Mouse (Mus musculus) left cerebral cortex, postnatal 4 days (tissue): ENCODE data around the gene Ppp4r3a. TPM values are rescaled to one million over a fixed set of nuclear protein-coding genes. Genes with fewer than 3 reads are reported as not detected.
"Not testable (repeated sequence)": the region's sequence is repeated elsewhere in the genome, so short reads cannot be mapped to it uniquely, and the experiment has no call there.

Source experiments
- DNase-seq: peaks from one replicate; pipeline ENCODE4 v3.0.0-alpha.2; 2022
- intact Hi-C: fragments of 180-260 bp; cut with DNase I; formaldehyde crosslinking; loops from one replicate; pipeline ENCODE4 v1.15.1; 2025
- total RNA-seq, 2 experiments: library from RNA; stranded (reverse); gene quantifications; 2 replicates each; pipeline ENCODE4 v1.2.3; 2021

The Ppp4r3a gene
- 10 to 100 TPM; 49.9 to 56.2 TPM for total RNA-seq

- intact Hi-C loops: no loop called here
Measured at GRCm38 (mm10) chr12:101083076-101083838, at the start of gene Ppp4r3a. TSS of gene Ppp4r3a (minus strand) at chr12:101083702.

GRCm38 (mm10) chr12:101123013-101123412, 39.5 kb upstream of the Ppp4r3a start:
- DNase-seq: no peak

More at GRCm38 (mm10) chr12:101083076-101083838, at the start of gene Ppp4r3a:
- DNase-seq: peak; percentile 97

GRCm38 (mm10) chr12:101122066-101122465, 38.6 kb upstream of the Ppp4r3a start:
- DNase-seq: not testable (repeated sequence)
- intact Hi-C loops: loop anchor here (5.0 kb wide), 2 partner anchors 485 to 755 kb away; no protein-coding TSS in a partner anchor

More at GRCm38 (mm10) chr12:101123013-101123412, 39.5 kb upstream of the Ppp4r3a start:
- intact Hi-C loops: loop anchor here (5.0 kb wide), 2 partner anchors 484 to 754 kb away; no protein-coding TSS in a partner anchor

- intact Hi-C loops, DNase-seq: not testable (repeated sequence)
Measured at GRCm38 (mm10) chr12:101109794-101110585, 26.5 kb upstream of the Ppp4r3a start.

- intact Hi-C loops: no loop called here
- DNase-seq: no peak
Measured at GRCm38 (mm10) chr12:101107722-101108121, 24.2 kb upstream of the Ppp4r3a start.

- no peak for DNase-seq
- intact Hi-C loops: no loop called here
Measured at GRCm38 (mm10) chr12:101105571-101105970, 22.1 kb upstream of the Ppp4r3a start.

- peak; percentile 39 for DNase-seq
- intact Hi-C loops: no loop called here
Measured at GRCm38 (mm10) chr12:101102648-101103047, 19.1 kb upstream of the Ppp4r3a start.

GRCm38 (mm10) chr12:101093678-101094077, 10.2 kb upstream of the Ppp4r3a start:
- intact Hi-C loops, DNase-seq: not testable (repeated sequence)

- no peak for DNase-seq
- intact Hi-C loops: no loop called here
Measured at GRCm38 (mm10) chr12:101089955-101090354, 6.5 kb upstream of the Ppp4r3a start.

- DNase-seq: no peak
- intact Hi-C loops: no loop called here
Measured at GRCm38 (mm10) chr12:101087406-101087805, 3.9 kb upstream of the Ppp4r3a start.

GRCm38 (mm10) chr12:101084881-101085666, 1.6 kb upstream of the Ppp4r3a start:
- no peak for DNase-seq
- intact Hi-C loops: no loop called here

- intact Hi-C loops: no loop called here
- no peak for DNase-seq
Measured at GRCm38 (mm10) chr12:101084237-101084636, 735 bp upstream of the Ppp4r3a start.

GRCm38 (mm10) chr12:101083839-101084195, 315 bp upstream of the Ppp4r3a start:
- DNase-seq: no peak
- intact Hi-C loops: no loop called here

- intact Hi-C loops: no loop called here
Measured at GRCm38 (mm10) chr12:101082296-101083075, 1.0 kb downstream of the Ppp4r3a start.

GRCm38 (mm10) chr12:101077955-101078354, 5.5 kb downstream of the Ppp4r3a start:
- intact Hi-C loops: no loop called here
- no peak for DNase-seq

More at GRCm38 (mm10) chr12:101082296-101083075, 1.0 kb downstream of the Ppp4r3a start:
- DNase-seq: peak; percentile 41

GRCm38 (mm10) chr12:101075433-101075832, 8.1 kb downstream of the Ppp4r3a start:
- DNase-seq: no peak

GRCm38 (mm10) chr12:101074821-101075429, 8.6 kb downstream of the Ppp4r3a start:
- intact Hi-C loops: no loop called here
- DNase-seq: no peak

More at GRCm38 (mm10) chr12:101075433-101075832, 8.1 kb downstream of the Ppp4r3a start:
- intact Hi-C loops: no loop called here

GRCm38 (mm10) chr12:101069813-101070212, 13.7 kb downstream of the Ppp4r3a start:
- intact Hi-C loops: no loop called here

GRCm38 (mm10) chr12:101066329-101066728, 17.2 kb downstream of the Ppp4r3a start:
- intact Hi-C loops: no loop called here
- DNase-seq: no peak

More at GRCm38 (mm10) chr12:101069813-101070212, 13.7 kb downstream of the Ppp4r3a start:
- no peak for DNase-seq
